Mouse (Mus musculus) T-helper 1 cell (primary cell): ENCODE results near the gene Ccng2.

Source experiments
- in situ Hi-C: fragments of 300-600 bp; cut with MboI, MseI; formaldehyde crosslinking; loops from one replicate; pipeline ENCODE4 v1.15.1; 2025; ENCODE audit warnings: high pct_unique_total_duplicates

Gene Ccng2

GRCm38 (mm10) chr5:93262751-93263150 lies 4.3 kb upstream of the Ccng2 start:
- in situ Hi-C loops, result no loop called here

- in situ Hi-C loops, result no loop called here
These were observed 3.5 kb upstream of the Ccng2 start for GRCm38 (mm10) chr5:93263396-93264075.

- in situ Hi-C loops, result no loop called here
These were observed 2.8 kb upstream of the Ccng2 start for GRCm38 (mm10) chr5:93264136-93264700.

- in situ Hi-C loops, result loop anchor here (5.0 kb wide), 1 partner anchor 173 kb away; the partner anchor contains the start of gene Sept11
These were observed 1.8 kb upstream of the Ccng2 start for GRCm38 (mm10) chr5:93265164-93265800.

GRCm38 (mm10) chr5:93265801-93266580 lies 1.1 kb upstream of the Ccng2 start:
- in situ Hi-C loops, result loop anchor here (5.0 kb wide), 1 partner anchor 174 kb away; the partner anchor contains the start of gene Sept11

GRCm38 (mm10) chr5:93267851-93268606 lies 972 bp downstream of the Ccng2 start:
- in situ Hi-C loops, result loop anchor here (5.0 kb wide), 1 partner anchor 176 kb away; the partner anchor contains the start of gene Sept11

- in situ Hi-C loops, result no loop called here
These were observed 3.0 kb downstream of the Ccng2 start for GRCm38 (mm10) chr5:93270095-93270494.

GRCm38 (mm10) chr5:93270721-93271120 lies 3.7 kb downstream of the Ccng2 start:
- in situ Hi-C loops, result no loop called here

GRCm38 (mm10) chr5:93282446-93283107 lies 15.5 kb downstream of the Ccng2 start:
- in situ Hi-C loops, result no loop called here

- in situ Hi-C loops, result no loop called here
These were observed 16.1 kb downstream of the Ccng2 start for GRCm38 (mm10) chr5:93283109-93283508.

GRCm38 (mm10) chr5:93288553-93288952 lies 21.5 kb downstream of the Ccng2 start:
- in situ Hi-C loops, result no loop called here

GRCm38 (mm10) chr5:93290282-93290681 lies 23.2 kb downstream of the Ccng2 start:
- in situ Hi-C loops, result no loop called here

GRCm38 (mm10) chr5:93296341-93296746 lies 29.3 kb downstream of the Ccng2 start:
- in situ Hi-C loops, result no loop called here

GRCm38 (mm10) chr5:93296754-93297153 lies 29.7 kb downstream of the Ccng2 start:
- in situ Hi-C loops, result no loop called here

- in situ Hi-C loops, result no loop called here
These were observed 30.3 kb downstream of the Ccng2 start for GRCm38 (mm10) chr5:93297311-93297710.

- in situ Hi-C loops, result loop anchor here (25.0 kb wide), 1 partner anchor 568 kb away; no protein-coding TSS in a partner anchor
These were observed 38.2 kb downstream of the Ccng2 start for GRCm38 (mm10) chr5:93305126-93305830.

GRCm38 (mm10) chr5:93308909-93309308 lies 41.9 kb downstream of the Ccng2 start:
- in situ Hi-C loops, result loop anchor here (25.0 kb wide), 1 partner anchor 572 kb away; no protein-coding TSS in a partner anchor

GRCm38 (mm10) chr5:93323320-93324001 lies 56.4 kb downstream of the Ccng2 start:
- in situ Hi-C loops, result loop anchor here (25.0 kb wide), 1 partner anchor 586 kb away; no protein-coding TSS in a partner anchor
